Mouse (Mus musculus) liver, embryonic 14.5 days (tissue): ENCODE results near the gene Abcg1. TPM values are rescaled to one million over a fixed set of nuclear protein-coding genes. Genes with fewer than 3 reads are reported as not detected.

Experiments
- ATAC-seq: fragments of 200-750 bp; cut with Nextera tagmentation; 2 replicates; pipeline ENCODE4 v1.8.0; 2017; ENCODE audit warnings: moderate number of reproducible peaks, mild to moderate bottlenecking, moderate library complexity; ENCODE audit not compliant: insufficient read depth
- DNase-seq, 3 experiments: peaks; one replicate each; pipeline ENCODE4 v3.0.0-alpha.2; 2012 to 2013; ENCODE audit warnings: low read depth in 3 of 3, low spot score in 3 of 3
- H3K27ac ChIP-seq: fragments of 300-500 bp; sonication (generic); 2 replicates; pipeline ENCODE4 v1.5.1; 2014; ENCODE audit warnings: moderate library complexity, mild to moderate bottlenecking, control low read depth, inconsistent platforms
- H3K27me3 ChIP-seq: fragments of 300-500 bp; sonication (generic); 2 replicates; pipeline ENCODE4 v1.6.1; 2014; ENCODE audit warnings: mild to moderate bottlenecking, low read length, moderate library complexity; ENCODE audit not compliant: control insufficient read depth, insufficient read depth
- H3K36me3 ChIP-seq: fragments of 300-500 bp; sonication (generic); replicated peaks from 2 replicates; pipeline ENCODE4 v1.6.1; 2014; ENCODE audit warnings: low read depth; ENCODE audit not compliant: control insufficient read depth, insufficient read depth
- H3K4me1 ChIP-seq, 2 experiments: fragments of 200-500 bp in 1 of 2; fragments of 300-500 bp in 1 of 2; sonication (generic) in 1 of 2; replicated peaks; 2 replicates each; pipeline ENCODE4 v1.6.1; 2012 to 2014; ENCODE audit warnings: antibody characterized with exemption in 1 of 2, inconsistent platforms in 1 of 2, low read length in 1 of 2; ENCODE audit not compliant: control insufficient read depth in 2 of 2, insufficient read depth in 2 of 2
- H3K4me2 ChIP-seq: fragments of 300-500 bp; sonication (generic); 2 replicates; pipeline ENCODE4 v1.6.1; 2014; ENCODE audit warnings: low read depth, mild to moderate bottlenecking, control low read depth, moderate library complexity
- H3K4me3 ChIP-seq, 2 experiments: fragments of 200-500 bp in 1 of 2; fragments of 300-500 bp in 1 of 2; sonication (generic) in 1 of 2; 2 replicates each; pipeline ENCODE4 v1.5.1; 2012 to 2014; ENCODE audit warnings: low read depth in 2 of 2, low read length in 2 of 2, mild to moderate bottlenecking in 2 of 2, control low read depth in 1 of 2, inconsistent platforms in 1 of 2, moderate library complexity in 1 of 2; ENCODE audit not compliant: insufficient read depth in 1 of 2
- H3K9ac ChIP-seq: fragments of 300-500 bp; sonication (generic); replicated peaks from 2 replicates; pipeline ENCODE4 v1.6.1; 2014; ENCODE audit warnings: mild to moderate bottlenecking, control low read depth, moderate library complexity
- H3K9me3 ChIP-seq: fragments of 300-500 bp; sonication (generic); 2 replicates; pipeline ENCODE4 v1.6.1; 2016; ENCODE audit warnings: low read length, mixed read lengths; ENCODE audit not compliant: control insufficient read depth
- CTCF ChIP-seq: IDR thresholded peaks from 2 replicates; pipeline ENCODE4 v1.5.1; 2016; ENCODE audit warnings: antibody characterized with exemption, low read depth, control low read depth
- EP300 ChIP-seq: IDR thresholded peaks from 2 replicates; pipeline ENCODE4 v1.6.1; 2016; ENCODE audit warnings: antibody characterized with exemption, low read depth
- WGBS: fragments of 180-500 bp; shearing (Covaris S2); extraction: QIAGEN DNeasy Blood & Tissue Kit; methylation state at CpG from one replicate; pipeline ENCODE4 v1.1.7; 2014; ENCODE audit not compliant: insufficient replicate concordance; 5-methylcytosine and 5-hydroxymethylcytosine counted together
- polyA plus RNA-seq, 2 experiments: library from polyadenylated mRNA; depleted of rRNA in 1 of 2; stranded (reverse) in 1 of 2; unstranded in 1 of 2; fragments of >200 nt; fragmentation: Nextera tagmentation in 1 of 2; extraction: Ambion mirVana in 1 of 2; gene quantifications; 2 replicates each; pipeline versions ENCODE4 v1.2.1 to v1.2.3; 2012 to 2014

Abcg1 gene
- polyA plus RNA-seq, 2 experiments: 1.6 to 6.1 TPM

DNA sequence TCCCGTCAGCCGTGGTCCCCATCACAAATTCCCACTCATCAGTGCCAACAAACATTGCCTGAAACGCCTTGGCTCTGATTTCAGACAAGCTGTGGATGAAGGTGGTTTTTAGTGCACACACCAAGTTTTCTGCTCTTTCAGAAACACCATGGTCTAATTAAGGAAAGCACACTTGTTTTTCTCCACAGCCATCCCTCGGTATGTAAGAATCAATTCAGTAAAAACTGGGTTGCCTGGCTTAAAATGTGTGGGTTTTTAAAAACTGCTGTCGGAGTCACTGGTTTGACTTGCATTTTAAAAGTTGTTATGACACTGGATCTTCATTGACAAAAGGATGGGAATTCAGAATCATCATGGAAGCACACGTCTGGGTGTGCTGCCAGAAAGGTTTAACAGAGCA, 29.8 kb upstream of the Abcg1 start:
- Histone ChIP-seq H3K36me3 (no peaks in the 10 kb centered on the region), H3K4me3 (no peak overlapping the region), H3K4me1 (peaks cover 5 to 10% of the 10 kb centered on the region in 2 experiments; a peak in 3 of 4 replicates), H3K27ac (no peak overlapping the region), H3K9ac (no peak overlapping the region), H3K4me2 (no peak overlapping the region), H3K9me3 (no peaks in the 10 kb centered on the region), H3K27me3 (no peaks in the 10 kb centered on the region)
- WGBS: 80% methylated on average over 6 of the region's 6 CpGs
- ATAC-seq (no peak), DNase-seq (no peak)
- no peak for TF ChIP-seq EP300
- TF ChIP-seq CTCF: no peak

DNA sequence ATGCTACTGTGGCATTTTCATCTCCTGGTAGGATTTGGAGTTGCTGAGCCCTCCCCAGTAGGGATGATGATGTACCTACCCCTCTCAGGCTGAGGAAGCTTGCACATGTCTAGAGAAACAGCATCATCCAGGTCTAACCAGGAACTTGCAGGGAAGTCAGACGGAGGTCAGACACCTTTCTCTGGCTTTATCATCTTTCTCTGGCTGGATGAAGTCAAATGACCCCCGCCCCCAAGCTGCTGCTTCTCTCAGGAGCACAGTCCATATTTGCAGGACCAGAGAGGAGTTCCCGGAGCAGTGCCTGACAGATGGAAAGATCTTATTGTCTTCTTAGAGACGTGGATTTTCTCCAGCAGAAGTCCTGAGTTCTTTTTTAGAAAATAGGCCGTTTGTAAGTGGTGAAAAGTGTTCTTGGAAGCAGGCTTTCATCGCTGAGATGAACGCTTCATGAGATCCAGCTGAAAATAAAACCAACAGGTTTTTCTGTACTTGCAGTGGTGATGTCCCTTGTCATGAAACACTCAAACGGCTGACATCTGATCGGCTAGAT, 28.6 kb upstream of the Abcg1 start:
- no peaks in the 10 kb centered on the region for H3K9me3 ChIP-seq
- H3K27me3 ChIP-seq: no peaks in the 10 kb centered on the region
- no peak overlapping the region for H3K4me2 ChIP-seq
- ATAC-seq: no peak
- H3K36me3 ChIP-seq: no peaks in the 10 kb centered on the region
- 65% methylated on average over 9 of the region's 9 CpGs for WGBS
- H3K9ac ChIP-seq: no peak overlapping the region
- DNase-seq: no peak
- H3K4me3 ChIP-seq: no peak overlapping the region
- no peak overlapping the region for H3K27ac ChIP-seq
- peaks cover 13 to 18% of the 10 kb centered on the region in 2 experiments for H3K4me1 ChIP-seq
- TF ChIP-seq CTCF (no peak), EP300 (no peak)

GRCm38 (mm10) chr17:31029407-31029806, 28.1 kb upstream of the Abcg1 start:
- WGBS: 66% methylated on average over 4 of the region's 4 CpGs
- Histone ChIP-seq H3K27me3 (no peaks in the 10 kb centered on the region), H3K4me2 (no peak overlapping the region), H3K4me3 (no peak overlapping the region), H3K36me3 (no peaks in the 10 kb centered on the region), H3K4me1 (peaks cover 14 to 18% of the 10 kb centered on the region in 2 experiments), H3K27ac (no peak overlapping the region), H3K9ac (no peak overlapping the region), H3K9me3 (no peaks in the 10 kb centered on the region)
- no peak for DNase-seq
- no peak for TF ChIP-seq CTCF
- no peak for TF ChIP-seq EP300
- ATAC-seq: no peak

- Histone ChIP-seq H3K4me3 (no peak overlapping the region), H3K4me2 (no peak overlapping the region), H3K27me3 (no peaks in the 10 kb centered on the region), H3K4me1 (peaks cover 21 to 25% of the 10 kb centered on the region in 2 experiments), H3K9me3 (no peaks in the 10 kb centered on the region), H3K27ac (no peak overlapping the region), H3K36me3 (no peaks in the 10 kb centered on the region), H3K9ac (no peak overlapping the region)
- ATAC-seq (no peak), DNase-seq (no peak)
- WGBS: 79% methylated on average over 4 of the region's 4 CpGs
- no peak for TF ChIP-seq CTCF
- no peak for TF ChIP-seq EP300
Observed at GRCm38 (mm10) chr17:31032341-31032740, 25.1 kb upstream of the Abcg1 start.

DNA sequence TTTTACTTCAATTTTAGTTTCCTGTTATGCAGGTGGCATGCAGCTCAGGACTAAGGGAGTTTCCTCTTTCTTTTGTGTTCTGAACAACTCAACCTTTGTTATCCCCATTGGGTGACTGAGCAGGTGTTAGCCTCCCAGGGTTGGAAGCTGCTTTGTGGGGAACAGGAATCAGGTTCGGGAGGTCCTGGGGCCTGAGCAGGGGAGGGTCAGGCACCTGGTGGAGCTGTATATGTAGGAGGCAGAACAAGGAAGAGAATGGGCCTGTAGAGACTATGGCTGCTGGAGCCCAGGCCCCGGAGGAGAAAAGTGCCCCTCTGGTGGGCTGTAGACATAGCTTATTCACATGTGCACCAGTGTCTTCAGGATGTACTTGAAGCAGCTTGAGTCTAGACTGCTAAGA, 24.2 kb upstream of the Abcg1 start:
- Histone ChIP-seq H3K27me3 (no peaks in the 10 kb centered on the region), H3K9ac (peak overlapping the region; percentile 27; the same call in 1 of the 2 replicates), H3K4me1 (peaks cover 21 to 27% of the 10 kb centered on the region in 2 experiments), H3K27ac (peak overlapping the region; percentile 73), H3K9me3 (no peaks in the 10 kb centered on the region), H3K4me2 (peak overlapping the region; percentile 66), H3K36me3 (no peaks in the 10 kb centered on the region), H3K4me3 (no peak overlapping the region)
- DNase-seq: no peak
- WGBS: 53% methylated on average over 2 of the region's 2 CpGs
- ATAC-seq: no peak
- TF ChIP-seq EP300 (no peak), CTCF (no peak)
